In genomic region chr7:17062389-17062788, GRCm38 (mm10) we compare ENCODE assay signal across 8 mouse cellular contexts. TPM values are rescaled to one million over a fixed set of nuclear protein-coding genes. Genes with fewer than 3 reads are reported as not detected.
DNase-seq lines count a peak whose midpoint lies in the region; ATAC-seq and TF ChIP-seq lines count a peak whose summit lies in the region.

Hif3a (minus strand) TSS chr7:17062427.

- peak; percentile 89 for ATAC-seq in forebrain, embryonic 16.5 days
- ATAC-seq in hindbrain, embryonic 12.5 days (ENCODE audit: low FRiP score), result peak; percentile 71

- no peaks in the 10 kb centered on the region for H3K27me3 ChIP-seq in ES-Bruce4 (ENCODE audit: control insufficient read depth, insufficient read depth, low read length, poor library complexity, severe bottlenecking)
- H3K27me3 ChIP-seq in forebrain, embryonic 16.5 days (replicated peaks; ENCODE audit: control insufficient read depth, insufficient read depth, low read length), result no peaks in the 10 kb centered on the region
- H3K27me3 ChIP-seq in hindbrain, embryonic 12.5 days, result peaks cover 36% of the 10 kb centered on the region
- peaks cover 35% of the 10 kb centered on the region for H3K27me3 ChIP-seq in midbrain, embryonic 10.5 days (ENCODE audit: low read depth, poor library complexity, severe bottlenecking)

- no peaks in the 10 kb centered on the region for H3K9me3 ChIP-seq in ES-Bruce4 (replicated peaks; ENCODE audit: control insufficient read depth, insufficient read depth, low read length, poor library complexity, severe bottlenecking)
- H3K9me3 ChIP-seq in forebrain, embryonic 16.5 days (ENCODE audit: control insufficient read depth, low read length), result no peaks in the 10 kb centered on the region
- no peaks in the 10 kb centered on the region for H3K9me3 ChIP-seq in hindbrain, embryonic 12.5 days (replicated peaks)
- H3K9me3 ChIP-seq in midbrain, embryonic 10.5 days (replicated peaks), result no peaks in the 10 kb centered on the region

- no peak for TF ChIP-seq EP300 in ES-Bruce4 (IDR thresholded peaks at IDR 0.05; ENCODE audit: insufficient read depth, low read depth, low read length)

- H3K4me2 ChIP-seq in forebrain, embryonic 16.5 days (ENCODE audit: low read length), result peak within 1 kb of the TSS; percentile 65
- H3K4me2 ChIP-seq in hindbrain, embryonic 12.5 days (replicated peaks), result peak within 1 kb of the TSS; percentile 62

- peak within 1 kb of the TSS; percentile 76 for H3K4me3 ChIP-seq in ES-Bruce4 (ENCODE audit: low read depth, low read length)
- peak within 1 kb of the TSS; percentile 48 for H3K4me3 ChIP-seq in forebrain, embryonic 16.5 days (replicated peaks; ENCODE audit: low read length)
- peak within 1 kb of the TSS; percentile 40 for H3K4me3 ChIP-seq in hindbrain, embryonic 12.5 days
- H3K4me3 ChIP-seq in midbrain, embryonic 10.5 days, result peak within 1 kb of the TSS; percentile 57

- no peak within 1 kb of the TSS for H3K27ac ChIP-seq in ES-Bruce4 (ENCODE audit: insufficient read depth, low read length)
- H3K27ac ChIP-seq in forebrain, embryonic 16.5 days (ENCODE audit: low read length), result no peak within 1 kb of the TSS
- 0 out of 2 replicates have a peak within 1 kb of the TSS, but pooled peaks have one; percentile 4 for H3K27ac ChIP-seq in hindbrain, embryonic 12.5 days
- peak within 1 kb of the TSS; percentile 69 for H3K27ac ChIP-seq in midbrain, embryonic 10.5 days (replicated peaks)

- TF ChIP-seq POLR2A in ES-Bruce4 (IDR thresholded peaks at IDR 0.05; ENCODE audit: insufficient read depth, low read length), result no peak

- intact Hi-C loops in left cerebral cortex, postnatal 4 days (cut with DNase I), result loop anchor here (5.0 kb wide), 1 partner anchor 55 kb away; no protein-coding TSS in a partner anchor

- H3K4me1 ChIP-seq in ES-Bruce4 (ENCODE audit: control insufficient read depth, insufficient read depth, low read length), result peaks cover 1% of the 10 kb centered on the region
- peaks cover 42% of the 10 kb centered on the region for H3K4me1 ChIP-seq in forebrain, embryonic 16.5 days (replicated peaks; ENCODE audit: control insufficient read depth, insufficient read depth, low read length)
- peaks cover 49% of the 10 kb centered on the region for H3K4me1 ChIP-seq in hindbrain, embryonic 12.5 days
- peaks cover 35% of the 10 kb centered on the region for H3K4me1 ChIP-seq in midbrain, embryonic 10.5 days

- TF ChIP-seq CTCF in ES-Bruce4 (IDR thresholded peaks at IDR 0.05; ENCODE audit: low read depth, low read length), result no peak

- no peaks in the 10 kb centered on the region for H3K36me3 ChIP-seq in ES-Bruce4 (ENCODE audit: control insufficient read depth, insufficient read depth, low read length, poor library complexity, severe bottlenecking)
- no peaks in the 10 kb centered on the region for H3K36me3 ChIP-seq in forebrain, embryonic 16.5 days (ENCODE audit: control insufficient read depth, insufficient read depth)
- no peaks in the 10 kb centered on the region for H3K36me3 ChIP-seq in hindbrain, embryonic 12.5 days
- H3K36me3 ChIP-seq in midbrain, embryonic 10.5 days, result no peaks in the 10 kb centered on the region

- 1% methylated on average over 15 of the region's 15 CpGs for WGBS in forebrain, embryonic 16.5 days
- WGBS in hindbrain, embryonic 12.5 days, result under 1% methylated on average over 15 of the region's 15 CpGs
- WGBS in midbrain, embryonic 10.5 days, result under 1% methylated on average over 15 of the region's 15 CpGs

- peak; percentile 90 for DNase-seq in ZHBTc4 (ENCODE audit: low read depth, low spot score)
- peak; percentile 79 for DNase-seq in left cerebral cortex, postnatal 4 days
- DNase-seq in midbrain, embryonic 10.5 days (ENCODE audit: low spot score), result peak; percentile 85
- peak; percentile 77 for DNase-seq in testis, postnatal 10 days (ENCODE audit: low spot score)
- no peak for DNase-seq in thymus, postnatal 10 days (ENCODE audit: low spot score in 2 of 2)

- peak within 1 kb of the TSS; percentile 36; the same call in 1 of the 2 replicates for H3K9ac ChIP-seq in ES-Bruce4 (ENCODE audit: low read depth, poor library complexity, severe bottlenecking)
- peak within 1 kb of the TSS; percentile 59 for H3K9ac ChIP-seq in forebrain, embryonic 16.5 days (replicated peaks; ENCODE audit: low read depth, low read length)
- peak within 1 kb of the TSS; percentile 62 for H3K9ac ChIP-seq in hindbrain, embryonic 12.5 days

RNA-seq across cellular contexts. Expression of gene Hif3a, which starts in this region (rescaled TPM):
- polyA plus RNA-seq in ES-Bruce4 (2011; ENCODE audit: insufficient read depth, insufficient read length, low read depth, missing spikeins), result 11.9 and 14.0 TPM in 2 replicates
- 4.4 TPM in 2 replicates for polyA plus RNA-seq in forebrain, embryonic 16.5 days (2015; fragmentation: Nextera tagmentation; extraction: Ambion mirVana)
- 7.9 and 9.5 TPM in 2 replicates for polyA plus RNA-seq in hindbrain, embryonic 12.5 days (2016; fragmentation: Nextera tagmentation; extraction: Ambion mirVana)
- total RNA-seq in left cerebral cortex, postnatal 4 days (2021), result 1 to 10 TPM; 6.7 to 7.9 TPM
- 4.3 and 5.1 TPM in 2 replicates for polyA plus RNA-seq in midbrain, embryonic 10.5 days (2016; fragmentation: Nextera tagmentation; extraction: Ambion mirVana)

Comparison
In these comparisons a context has a peak if more than half of its experiments do, and no peak if none do; other contexts are left out.
1. H3K27ac ChIP-seq: peak in hindbrain, embryonic 12.5 days (single experiment) and midbrain, embryonic 10.5 days (single experiment); none in ES-Bruce4 (single experiment) and forebrain, embryonic 16.5 days (single experiment).
2. DNase-seq: peak in ZHBTc4 (single experiment), left cerebral cortex, postnatal 4 days (single experiment), midbrain, embryonic 10.5 days (single experiment) and testis, postnatal 10 days (single experiment); none in thymus, postnatal 10 days (0 of 2).
3. Peak in every context shown above with its lines, with median percentiles within 50 percentile points of each other: H3K4me3 ChIP-seq and H3K9ac ChIP-seq.